Mouse (Mus musculus): ENCODE data around the gene B3gnt3.

The B3gnt3 gene

GRCm38 (mm10) chr8:71645510-71645909, 56.1 kb downstream of the B3gnt3 start:
- DNase-seq (ENCODE audit: low spot score in 2 of 2), result no peak

Measured in natural killer cell, adult 2 months (primary cell).